Mouse (Mus musculus): ENCODE data around the gene Slc2a13. TPM values are rescaled to one million over a fixed set of nuclear protein-coding genes. Genes with fewer than 3 reads are reported as not detected.
A peak's percentile ranks its signal among the peaks of the same experiment; 100 is the strongest.

The Slc2a13 gene
- total RNA-seq, 2 experiments from 2014 or later: 0.68 to 0.90 TPM

DNA sequence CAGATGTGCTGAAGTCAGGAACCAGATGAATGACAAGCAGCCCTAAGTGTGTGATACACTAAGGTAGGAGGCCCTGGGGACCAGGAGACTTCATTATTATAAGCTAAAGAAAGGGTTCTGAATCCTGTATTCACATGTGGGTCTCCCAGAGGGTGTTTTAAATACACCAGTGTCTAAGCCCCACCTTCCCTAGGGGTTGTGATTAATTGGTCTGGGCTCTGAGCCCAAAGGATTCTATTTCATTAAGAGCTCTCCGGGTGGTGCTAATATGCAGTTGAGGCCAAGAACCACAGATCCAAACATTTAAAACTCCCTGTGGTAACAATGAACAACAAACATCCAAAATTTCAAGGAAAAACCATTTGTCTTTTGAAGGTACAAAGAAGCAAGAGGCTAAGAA, 70.4 kb downstream of the Slc2a13 start:
- peak; percentile 4 for DNase-seq (ENCODE audit: low spot score)

DNA sequence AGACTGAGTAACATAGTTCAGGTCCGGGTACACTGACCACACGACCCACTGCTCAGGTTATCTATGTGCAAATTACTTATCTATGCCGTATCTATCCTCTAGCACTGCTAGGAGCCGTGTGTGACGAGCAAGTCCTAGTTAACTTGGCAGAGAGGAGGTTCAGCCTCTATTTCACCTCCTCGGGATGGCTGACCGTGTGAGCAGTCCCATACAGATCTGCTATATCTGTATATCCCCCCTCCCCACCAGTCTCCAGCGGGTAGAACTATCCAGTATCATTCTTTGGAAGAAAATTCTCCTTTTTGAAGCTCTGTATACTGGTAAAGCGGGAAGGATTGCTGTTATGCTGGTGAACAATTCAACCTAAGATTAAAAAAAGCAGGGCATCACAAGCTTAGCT, 70.8 kb downstream of the Slc2a13 start:
- no peak for DNase-seq (ENCODE audit: low spot score)

DNA sequence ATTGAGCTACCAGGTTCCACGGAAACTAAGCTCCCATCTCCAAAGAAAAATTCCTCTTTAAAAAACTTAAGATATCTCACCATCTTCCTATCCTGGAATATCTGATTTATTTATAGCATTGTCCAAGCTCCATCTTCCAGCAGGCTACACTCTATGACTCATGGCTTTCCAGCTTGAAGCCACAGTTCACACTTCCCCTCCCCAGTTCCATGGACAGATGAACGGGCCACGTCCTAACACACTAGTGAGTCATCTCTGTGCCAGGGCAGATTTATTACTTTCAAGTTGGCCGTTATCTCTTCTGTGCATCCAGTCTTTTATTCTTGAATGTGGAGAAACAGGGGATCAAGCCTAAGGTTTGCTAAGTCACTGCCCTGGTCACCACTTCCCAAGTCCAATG, 78.0 kb downstream of the Slc2a13 start:
- DNase-seq (ENCODE audit: low spot score): no peak

DNA sequence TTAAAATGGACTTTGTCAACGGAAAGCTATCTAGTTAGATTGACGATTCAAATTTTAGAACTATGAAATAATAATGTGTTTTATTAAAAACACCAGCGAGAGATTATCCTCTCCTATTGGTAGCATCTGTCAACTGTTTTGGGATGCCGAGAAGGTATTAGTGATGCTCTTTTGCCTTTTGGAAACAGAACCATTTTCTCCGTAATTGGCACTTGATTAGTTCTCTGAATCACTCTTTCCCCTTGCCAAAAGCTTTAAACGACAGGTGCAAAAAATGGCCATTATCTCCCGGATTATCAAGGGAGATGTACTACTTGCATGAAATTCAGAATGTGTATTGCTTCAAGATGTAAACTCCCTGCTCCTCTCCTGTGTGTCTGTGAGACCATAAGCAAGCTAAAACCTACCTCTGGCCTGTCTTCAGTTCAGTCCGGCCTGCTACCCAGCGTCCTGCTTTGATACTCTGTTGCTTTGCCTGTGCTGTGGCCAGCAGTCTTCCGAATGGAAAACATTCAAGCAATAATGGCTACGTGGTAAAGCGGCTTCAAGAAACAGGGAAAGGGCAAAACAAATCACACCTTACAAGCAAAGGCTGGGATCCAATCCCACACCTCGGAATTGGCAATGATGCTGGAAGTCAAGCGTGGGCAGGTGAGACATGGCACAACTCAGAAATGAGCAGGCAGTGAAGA, 93.0 kb downstream of the Slc2a13 start:
- no peak for DNase-seq (ENCODE audit: low spot score)

DNA sequence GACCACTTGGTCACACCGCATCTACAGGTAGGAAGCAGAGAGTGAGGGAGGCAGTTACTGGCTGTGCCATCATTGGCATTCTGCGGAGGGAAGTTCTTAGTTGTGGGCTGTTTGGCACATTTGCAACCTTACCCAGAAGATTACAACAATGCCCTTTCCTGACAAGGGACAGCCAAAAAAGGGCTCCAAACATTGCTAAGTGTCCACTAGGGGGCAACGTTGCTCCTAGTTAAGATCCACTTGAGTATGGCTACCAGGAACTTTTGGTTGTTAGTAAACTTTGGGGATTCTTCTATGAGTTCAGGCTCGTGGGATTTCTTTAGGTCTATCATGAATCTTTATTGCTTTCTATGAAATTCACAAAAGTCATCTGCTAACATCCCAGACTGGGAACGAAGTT, 95.3 kb downstream of the Slc2a13 start:
- DNase-seq (ENCODE audit: low spot score): peak; percentile 41

DNA sequence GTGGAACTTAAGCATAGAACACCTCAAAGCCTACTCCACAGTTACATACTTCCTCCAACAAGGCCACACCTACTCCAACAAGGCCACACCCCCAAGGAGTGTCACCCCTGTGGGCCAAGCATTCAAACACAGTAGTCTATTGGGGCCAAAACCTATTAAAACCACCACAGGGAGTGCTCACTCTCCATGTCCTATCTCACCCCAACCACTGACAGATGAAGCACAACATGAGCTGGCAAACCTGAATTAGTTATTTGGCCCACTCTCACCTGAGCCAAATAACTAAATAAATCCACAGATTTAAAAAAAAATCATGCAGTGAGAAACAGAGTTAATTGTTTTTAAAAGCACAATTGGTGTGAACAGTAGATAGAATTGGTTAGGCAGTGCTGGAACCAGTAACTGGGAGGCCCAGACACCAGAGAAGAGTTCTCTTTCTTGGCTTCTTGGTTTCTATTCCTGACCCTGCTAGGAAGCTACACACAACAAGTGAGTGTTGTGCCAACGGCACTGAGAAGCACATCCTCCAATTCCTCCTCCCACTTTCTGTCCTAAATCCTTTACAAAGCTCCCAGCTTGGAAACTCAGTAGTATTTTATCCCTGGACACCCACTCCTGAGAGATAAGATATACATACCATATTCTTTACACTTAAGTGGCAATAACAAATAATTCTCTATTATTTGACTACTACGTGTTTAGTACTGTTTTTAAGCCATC, 99.2 kb downstream of the Slc2a13 start:
- no peak for DNase-seq (ENCODE audit: low spot score)

DNA sequence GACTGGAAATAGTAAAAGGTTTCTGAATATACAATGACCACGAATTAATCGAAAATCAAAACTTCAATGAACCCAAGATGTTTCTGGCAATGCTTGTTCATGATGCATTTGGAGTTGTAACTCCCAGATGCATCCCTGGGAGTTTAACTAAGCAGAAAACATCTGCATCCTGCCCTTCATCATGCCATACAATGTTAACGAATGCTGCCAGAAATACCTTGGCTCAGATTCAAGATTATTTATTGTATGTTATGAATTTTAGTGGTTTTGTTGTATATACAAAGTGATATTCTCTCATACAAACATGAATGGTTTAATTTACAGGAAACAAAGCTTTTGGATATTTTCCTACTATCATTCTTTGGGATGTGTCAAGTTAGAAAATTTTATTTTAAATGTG, 107.7 kb downstream of the Slc2a13 start:
- DNase-seq (ENCODE audit: low spot score): no peak

DNA sequence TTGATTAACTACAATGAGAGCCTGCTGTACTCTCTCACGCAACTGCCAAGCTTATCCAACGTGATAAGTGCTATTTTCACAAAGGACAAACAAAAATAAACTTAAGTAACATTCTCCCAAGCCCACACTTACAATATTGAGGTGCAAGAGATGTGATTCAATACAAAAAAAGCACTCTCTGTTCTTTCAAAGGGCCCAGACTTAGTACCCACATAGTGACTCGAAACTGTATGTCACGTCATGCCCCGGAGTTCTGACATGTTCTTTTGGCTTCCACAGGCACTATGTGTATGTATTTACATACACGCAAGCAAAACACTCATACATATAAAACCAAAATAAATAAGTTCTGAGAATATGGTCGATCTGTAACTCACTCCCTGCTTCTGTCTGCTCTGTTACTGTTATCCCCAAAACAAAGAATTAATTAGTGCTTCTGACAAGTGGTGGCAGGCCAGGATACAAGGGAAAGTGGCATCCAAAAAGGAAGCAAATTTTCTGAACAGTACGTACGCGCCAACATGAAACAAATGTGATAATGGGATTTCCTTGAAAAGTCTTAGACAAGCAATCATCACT, 109.1 kb downstream of the Slc2a13 start:
- DNase-seq (ENCODE audit: low spot score): no peak

DNA sequence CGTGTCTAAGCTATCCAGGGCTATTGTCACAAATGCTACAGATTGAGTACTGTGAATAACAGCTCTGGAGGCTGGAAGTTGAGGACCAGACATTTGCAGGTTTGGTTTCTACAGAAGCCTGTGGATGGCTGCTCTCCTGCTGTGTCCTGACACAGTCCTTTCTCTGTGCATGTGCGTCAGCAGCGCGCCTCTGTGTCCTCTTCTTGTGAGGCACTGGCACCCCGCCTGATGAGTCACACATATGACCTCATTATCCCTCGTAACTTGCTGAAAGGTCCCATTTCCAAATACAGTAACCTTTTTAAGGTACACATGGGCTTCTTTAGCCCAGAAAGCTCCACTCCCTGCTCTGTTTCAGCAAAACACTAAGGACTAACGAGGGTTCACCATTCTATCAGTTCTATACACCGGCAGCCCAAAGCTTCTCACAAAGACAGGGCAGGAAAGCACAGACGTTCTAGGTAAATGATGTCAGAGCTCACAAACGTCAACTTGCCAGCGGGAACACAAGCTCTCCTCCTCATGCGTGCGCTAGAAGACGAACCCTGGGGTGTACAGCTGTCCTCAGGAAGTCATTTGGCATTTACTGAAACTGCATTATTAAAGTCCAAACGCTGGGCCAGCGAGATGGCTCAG, 109.9 kb downstream of the Slc2a13 start:
- peak; percentile 22 for DNase-seq (ENCODE audit: low spot score)

DNA sequence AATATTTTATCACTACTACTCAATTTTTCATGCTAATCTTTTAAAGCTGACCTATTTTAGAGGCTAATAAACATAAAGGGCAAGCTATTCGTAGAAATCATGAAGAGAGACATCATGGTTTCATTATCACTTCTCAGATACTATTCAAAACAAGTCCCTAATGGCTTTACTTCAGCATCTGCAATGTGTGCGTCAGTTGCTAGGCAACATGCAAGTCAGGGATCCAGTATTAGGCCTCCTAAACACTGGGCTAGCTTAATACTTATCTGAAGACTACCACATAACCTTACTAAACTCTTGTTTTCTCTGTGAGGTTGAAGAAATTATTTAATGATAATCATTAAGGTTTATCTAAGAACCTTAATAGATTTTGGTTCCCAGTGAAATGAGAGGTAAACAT, 111.1 kb downstream of the Slc2a13 start:
- no peak for DNase-seq (ENCODE audit: low spot score)

DNA sequence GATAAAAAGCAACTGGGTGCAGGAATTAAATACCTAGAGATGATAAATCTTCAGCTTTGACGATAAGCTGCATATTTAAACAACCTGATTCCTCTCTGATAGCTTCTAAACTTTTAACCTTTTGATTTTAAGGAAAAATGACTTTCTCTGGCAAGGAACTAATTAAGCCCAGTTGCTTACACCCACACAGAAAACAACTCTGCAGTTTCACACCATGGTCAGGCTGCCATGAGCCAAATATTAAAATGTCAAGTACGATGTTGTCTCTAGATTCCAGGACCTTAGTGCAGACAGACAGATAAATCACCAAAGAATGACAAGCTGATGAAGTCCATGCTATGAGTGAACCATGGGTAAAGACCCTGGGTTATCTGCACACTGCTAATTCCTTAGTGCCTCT, 115.9 kb downstream of the Slc2a13 start:
- DNase-seq (ENCODE audit: low spot score): no peak

DNA sequence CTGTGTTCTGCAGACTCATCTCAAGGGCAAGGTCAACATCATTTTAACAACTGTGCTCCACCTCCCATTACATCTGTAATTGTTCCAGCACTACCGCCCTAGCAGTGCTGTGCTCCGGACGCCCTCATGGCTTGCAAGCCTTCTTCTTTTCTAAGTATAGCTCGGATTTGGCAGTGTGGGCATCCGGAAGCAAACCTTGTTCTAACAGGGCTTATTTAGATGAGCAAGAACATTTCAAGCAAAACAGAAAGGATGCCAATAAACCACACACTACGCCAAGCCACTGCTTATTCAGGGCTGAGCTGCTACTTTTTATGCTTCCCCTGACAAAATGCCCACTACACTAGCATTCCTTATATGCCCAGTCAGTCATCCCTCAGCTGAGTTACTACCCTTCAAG, 127.7 kb downstream of the Slc2a13 start:
- no peak for DNase-seq (ENCODE audit: low spot score)

DNA sequence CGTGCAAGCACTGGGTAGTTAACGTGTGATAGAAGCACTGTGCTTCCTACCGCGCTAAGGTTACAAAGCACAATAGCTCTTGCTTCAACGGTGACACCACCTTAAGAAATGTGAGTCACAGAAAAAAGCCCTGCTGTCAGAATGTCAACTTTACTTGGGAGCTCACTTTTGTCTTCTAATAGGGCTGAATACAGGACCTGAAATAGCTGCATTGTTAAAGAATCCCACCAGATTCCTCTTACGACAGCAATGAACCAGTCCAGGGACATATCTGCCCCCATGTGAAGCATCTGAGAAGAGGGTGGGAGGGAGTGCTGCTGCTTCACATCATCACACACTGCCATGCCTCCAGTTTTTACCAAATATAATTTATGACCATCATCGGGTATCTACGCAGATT, 129.6 kb downstream of the Slc2a13 start:
- no peak for DNase-seq (ENCODE audit: low spot score)

DNA sequence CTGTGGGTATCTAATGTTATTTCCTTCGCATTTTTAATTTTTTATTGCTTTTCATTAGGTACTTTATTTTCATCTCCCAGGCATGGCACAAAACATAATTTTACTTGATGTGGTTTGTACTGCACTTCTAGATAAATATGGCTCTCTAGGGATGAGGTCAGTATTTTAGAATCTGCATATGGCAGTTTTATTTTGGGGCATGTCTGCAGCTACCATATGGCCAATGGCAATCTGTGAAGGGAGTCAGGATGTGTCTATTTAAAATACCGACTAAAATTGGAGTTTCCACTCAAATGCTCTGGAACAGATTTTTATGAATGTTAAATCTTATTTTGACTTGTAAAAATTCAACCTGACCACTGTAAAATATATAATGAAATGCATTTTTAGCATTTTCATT, 133.2 kb downstream of the Slc2a13 start:
- DNase-seq (ENCODE audit: low spot score): no peak

DNA sequence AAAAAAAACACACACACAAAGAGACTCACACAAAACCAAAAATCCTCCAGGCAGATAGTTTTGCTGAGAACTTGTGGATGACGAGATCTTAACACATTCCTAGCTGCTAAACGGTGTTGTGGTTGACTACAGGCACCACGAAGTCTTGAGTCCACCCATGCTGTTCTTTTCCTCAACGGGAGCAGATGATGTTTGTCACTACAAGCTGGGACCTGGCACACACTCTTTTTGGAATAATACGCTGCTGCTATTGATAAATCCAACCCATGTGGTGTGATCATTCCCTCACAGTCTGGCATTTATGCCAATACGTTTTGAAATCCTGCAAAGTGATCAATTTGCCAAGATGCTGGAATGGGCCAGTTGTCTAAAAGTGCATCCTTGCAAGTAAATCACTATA, 147.6 kb downstream of the Slc2a13 start:
- no peak for DNase-seq (ENCODE audit: low spot score)

DNA sequence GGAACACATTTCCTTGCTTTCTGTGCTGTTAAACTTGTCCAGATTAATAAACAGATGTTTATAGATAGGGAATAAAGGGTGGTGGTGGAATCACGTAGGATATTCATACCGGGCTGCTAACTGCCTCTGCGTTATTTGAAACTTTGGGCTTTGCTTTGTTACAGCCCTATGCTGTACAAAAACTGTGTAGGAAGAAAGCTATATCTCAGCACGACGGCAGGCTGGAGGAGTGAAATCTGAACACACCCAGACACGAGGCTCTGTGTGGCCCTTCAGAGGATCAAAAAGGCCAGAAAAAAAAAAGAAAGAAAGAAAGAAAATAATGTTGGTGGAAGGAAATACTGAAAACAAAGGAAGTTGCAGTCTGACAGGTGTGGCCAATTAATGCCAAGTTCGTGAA, 166.1 kb downstream of the Slc2a13 start:
- no peak for DNase-seq (ENCODE audit: low spot score)

DNA sequence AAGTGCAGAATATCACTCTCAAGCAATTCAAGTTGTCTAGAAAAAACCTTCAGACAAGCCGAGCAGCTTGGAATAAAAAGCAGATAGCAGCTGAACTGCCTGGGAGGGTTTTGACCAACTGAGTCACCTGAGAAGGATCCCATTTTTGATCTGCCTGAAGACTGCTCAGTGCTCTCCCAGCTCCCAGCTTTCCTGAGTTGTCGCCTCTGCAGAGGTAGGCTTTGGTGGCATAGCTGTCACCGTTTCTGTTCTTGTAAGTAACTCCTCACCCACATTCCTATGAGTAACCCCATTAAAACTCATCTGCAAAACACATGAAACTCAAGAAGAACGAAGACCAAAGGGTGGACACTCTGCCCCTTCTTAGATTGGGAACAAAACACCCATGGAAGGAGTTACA, 177.9 kb downstream of the Slc2a13 start:
- no peak for DNase-seq (ENCODE audit: low spot score)

DNA sequence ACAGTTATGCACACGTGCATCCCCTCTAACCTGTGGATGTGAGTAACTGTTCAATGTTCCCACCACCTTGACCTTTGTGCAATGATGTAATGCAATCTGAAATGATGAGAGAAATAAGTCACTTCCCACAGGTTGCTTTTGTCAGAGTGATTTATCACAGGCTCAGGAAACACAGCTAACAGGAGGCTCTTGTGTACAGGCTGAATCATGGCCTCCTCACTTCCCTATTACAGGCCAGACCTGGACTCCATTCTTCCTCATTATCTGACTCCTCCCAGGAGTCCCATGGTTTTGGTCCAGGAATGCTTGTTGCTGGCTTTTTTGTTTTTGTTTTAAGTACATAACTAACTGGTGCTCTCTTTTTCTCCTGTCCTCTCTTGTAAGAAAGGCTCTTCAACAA, 189.4 kb downstream of the Slc2a13 start:
- DNase-seq (ENCODE audit: low spot score): no peak

DNA sequence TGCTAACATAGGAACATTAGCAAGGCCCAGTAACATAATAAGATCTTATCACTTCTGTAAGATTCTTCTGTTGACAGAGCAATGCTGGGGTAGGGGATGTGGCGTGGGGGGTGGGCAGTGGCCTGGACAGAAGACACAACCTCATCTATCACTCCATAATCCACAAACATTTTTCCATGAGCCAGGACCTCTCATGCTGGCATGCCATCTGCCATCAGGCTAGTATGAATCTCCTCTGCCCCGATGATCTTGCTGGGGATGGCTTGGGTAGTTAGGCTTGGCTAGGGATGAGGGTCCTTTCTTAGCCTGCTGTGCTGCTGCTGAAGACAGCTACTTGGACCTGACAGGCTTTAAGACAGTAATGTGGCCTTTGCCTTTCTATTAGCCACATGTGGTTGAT, 190.5 kb downstream of the Slc2a13 start:
- DNase-seq (ENCODE audit: low spot score): no peak

DNA sequence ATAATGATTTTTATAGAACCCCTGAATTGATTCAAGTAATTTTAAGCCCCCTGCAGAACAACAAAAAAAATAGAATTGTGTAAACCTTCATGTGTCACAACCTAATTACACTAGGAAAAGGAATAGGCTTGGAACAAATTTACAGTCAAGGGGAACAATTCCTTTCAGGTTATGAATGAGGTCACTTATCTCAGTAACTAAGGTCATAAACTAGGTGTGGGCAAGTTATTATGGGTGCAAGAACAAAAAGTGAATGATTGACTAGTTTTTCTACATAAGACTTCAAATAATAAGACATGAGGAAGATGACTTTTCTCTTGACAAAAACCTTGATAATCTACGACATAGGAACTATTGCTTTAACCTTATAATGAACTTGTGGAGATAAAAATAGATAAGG, 191.2 kb downstream of the Slc2a13 start:
- no peak for DNase-seq (ENCODE audit: low spot score)

DNA sequence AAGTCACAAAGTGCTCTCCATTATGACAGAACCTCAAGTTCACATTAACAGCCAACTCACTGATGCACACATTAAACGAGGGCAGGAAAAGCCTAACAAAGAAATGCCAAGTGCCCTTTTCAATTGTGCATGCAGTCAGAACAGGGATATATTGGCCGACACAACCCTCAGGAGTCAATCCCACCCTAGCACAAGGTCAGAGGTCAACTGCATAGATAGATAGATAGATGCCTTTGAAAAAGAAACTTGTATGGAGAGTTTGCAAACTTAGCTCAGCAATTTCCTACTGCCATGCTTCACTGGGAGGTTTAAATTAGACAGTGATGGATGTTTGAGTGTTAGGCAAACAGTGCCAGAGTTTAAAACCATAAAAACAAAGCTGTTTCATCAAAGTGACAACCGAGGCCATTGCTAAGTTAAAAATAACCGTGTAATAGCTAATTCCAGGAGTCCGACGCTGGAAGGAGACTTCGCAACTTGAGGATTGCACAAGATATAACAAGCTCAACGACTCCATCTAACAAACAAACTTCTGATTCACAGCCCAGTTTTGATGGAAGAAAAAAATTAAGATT, 194.2 kb downstream of the Slc2a13 start:
- no peak for DNase-seq (ENCODE audit: low spot score)

DNA sequence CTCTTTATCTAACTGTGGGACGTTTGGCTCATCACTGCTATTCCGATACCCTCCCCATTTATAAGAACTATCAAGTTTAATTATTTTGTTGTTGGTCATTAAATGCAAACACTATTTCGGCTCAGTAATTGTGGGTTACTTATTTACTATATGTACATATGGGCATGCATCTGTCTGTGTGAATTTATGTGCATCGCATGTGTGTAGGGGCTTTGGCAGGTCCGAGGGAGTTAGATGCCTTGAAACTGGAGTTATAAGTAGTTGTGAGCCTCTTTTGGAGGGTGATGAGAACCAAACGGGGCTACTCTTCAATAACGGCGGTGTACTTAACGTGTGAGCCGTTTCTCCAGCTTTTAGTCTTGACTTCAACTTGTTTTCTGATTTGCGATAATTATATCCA, 195.5 kb downstream of the Slc2a13 start:
- DNase-seq (ENCODE audit: low spot score): no peak
